Mouse (Mus musculus) left cerebral cortex, adult 11 months (tissue): Measurements from ENCODE around the gene Zc3h12c.
"Not testable (repeated sequence)": the region's sequence is repeated elsewhere in the genome, so short reads cannot be mapped to it uniquely, and the experiment has no call there.

ENCODE experiments used
- DNase-seq: peaks from one replicate; pipeline ENCODE4 v3.0.0; 2022; ENCODE audit warnings: low spot score

Zc3h12c gene

GRCm38 (mm10) chr9:52102060-52102844, 66.1 kb downstream of the Zc3h12c start:
- DNase-seq: no peak

GRCm38 (mm10) chr9:52100426-52100825, 67.9 kb downstream of the Zc3h12c start:
- DNase-seq: no peak

- peak; percentile 64 for DNase-seq
Observed at GRCm38 (mm10) chr9:52098600-52098999, 69.8 kb downstream of the Zc3h12c start.

- no peak for DNase-seq
Observed at GRCm38 (mm10) chr9:52097386-52097785, 71.0 kb downstream of the Zc3h12c start.

GRCm38 (mm10) chr9:52095666-52096065, 72.7 kb downstream of the Zc3h12c start:
- no peak for DNase-seq

GRCm38 (mm10) chr9:52094471-52094980, 73.8 kb downstream of the Zc3h12c start:
- DNase-seq: no peak

GRCm38 (mm10) chr9:52094016-52094415, 74.4 kb downstream of the Zc3h12c start:
- no peak for DNase-seq

- no peak for DNase-seq
Observed at GRCm38 (mm10) chr9:52093108-52093507, 75.3 kb downstream of the Zc3h12c start.

GRCm38 (mm10) chr9:52092311-52092710, 76.1 kb downstream of the Zc3h12c start:
- DNase-seq: no peak

GRCm38 (mm10) chr9:52091752-52092151, 76.6 kb downstream of the Zc3h12c start:
- no peak for DNase-seq

GRCm38 (mm10) chr9:52082414-52082813, 86.0 kb downstream of the Zc3h12c start:
- DNase-seq: no peak

- DNase-seq: no peak
Observed at GRCm38 (mm10) chr9:52081979-52082378, 86.4 kb downstream of the Zc3h12c start.

GRCm38 (mm10) chr9:52077692-52078091, 90.7 kb downstream of the Zc3h12c start:
- no peak for DNase-seq

GRCm38 (mm10) chr9:52076089-52076488, 92.3 kb downstream of the Zc3h12c start:
- DNase-seq: no peak

GRCm38 (mm10) chr9:52072202-52072601, 96.2 kb downstream of the Zc3h12c start:
- no peak for DNase-seq

- not testable (repeated sequence) for DNase-seq
Observed at GRCm38 (mm10) chr9:52071352-52071751, 97.0 kb downstream of the Zc3h12c start.

GRCm38 (mm10) chr9:52070052-52070451, 98.3 kb downstream of the Zc3h12c start:
- DNase-seq: no peak
